21 mouse cellular contexts compared by ENCODE assay signal in genomic region chr3:86784930-86785329, GRCm38 (mm10).
DNase-seq lines count a peak whose midpoint lies in the region; ATAC-seq lines count a peak whose summit lies in the region.
"Had no signal": no experiment of that assay in that cellular context is flagged by ENCODE, and none has a peak within 500 bp of the region (broad histone marks: within the 10 kb centered on the region; RNA-seq: fewer than 3 reads in every experiment).

No protein-coding gene starts in this region.

- 60% methylated on average over 11 of the region's 11 CpGs for WGBS in heart, embryonic 13.5 days
- 82% methylated on average over 11 of the region's 11 CpGs for WGBS in midbrain, embryonic 13.5 days
- 81% methylated on average over 11 of the region's 11 CpGs for WGBS in midbrain, embryonic 11.5 days
- WGBS in hindbrain, embryonic 13.5 days, result 80% methylated on average over 11 of the region's 11 CpGs
- WGBS in limb, embryonic 12.5 days, result 75% methylated on average over 11 of the region's 11 CpGs

- no peak for DNase-seq in heart, postnatal 4 days
- DNase-seq in midbrain, embryonic 11.5 days (ENCODE audit: low spot score, missing footprints), result no peak
- no peak for DNase-seq in lung, postnatal 25 days (ENCODE audit: low spot score)
- no peak for DNase-seq in cerebellum, adult 8-10 months
- DNase-seq: adrenal gland, postnatal 25 days; cerebellum, adult 11 months; cerebellum, postnatal 36 days; gastrocnemius, postnatal 25 days; heart, postnatal 36 days; kidney, adult 8-10 months; left cerebral cortex, postnatal 4 days; lung, adult 2 months; lung, postnatal 4 days had no signal

- peaks cover 47% of the 10 kb centered on the region for H3K4me1 ChIP-seq in heart, embryonic 13.5 days
- peaks cover 20% of the 10 kb centered on the region for H3K4me1 ChIP-seq in midbrain, embryonic 13.5 days (replicated peaks)
- peaks cover 8% of the 10 kb centered on the region for H3K4me1 ChIP-seq in midbrain, embryonic 11.5 days (ENCODE audit: control insufficient read depth, insufficient read depth, low read length)
- peaks cover 36% of the 10 kb centered on the region for H3K4me1 ChIP-seq in hindbrain, embryonic 13.5 days (replicated peaks)
- H3K4me1 ChIP-seq in limb, embryonic 12.5 days (replicated peaks), result peaks cover 13% of the 10 kb centered on the region

- H3K36me3 ChIP-seq in heart, embryonic 13.5 days, result no peaks in the 10 kb centered on the region
- H3K36me3 ChIP-seq in midbrain, embryonic 13.5 days, result peaks cover 64% of the 10 kb centered on the region
- no peaks in the 10 kb centered on the region; the same call in 1 of the 2 replicates for H3K36me3 ChIP-seq in midbrain, embryonic 11.5 days (ENCODE audit: control insufficient read depth, insufficient read depth, low read length)
- peaks cover 61% of the 10 kb centered on the region for H3K36me3 ChIP-seq in hindbrain, embryonic 13.5 days
- H3K36me3 ChIP-seq in limb, embryonic 12.5 days, result peaks cover 20% of the 10 kb centered on the region

- H3K9me3 ChIP-seq in heart, embryonic 13.5 days, result no peaks in the 10 kb centered on the region
- H3K9me3 ChIP-seq in midbrain, embryonic 13.5 days, result no peaks in the 10 kb centered on the region
- H3K9me3 ChIP-seq in midbrain, embryonic 11.5 days (ENCODE audit: control insufficient read depth, low read length), result no peaks in the 10 kb centered on the region
- H3K9me3 ChIP-seq in hindbrain, embryonic 13.5 days, result no peaks in the 10 kb centered on the region
- no peaks in the 10 kb centered on the region for H3K9me3 ChIP-seq in limb, embryonic 12.5 days
- H3K9me3 ChIP-seq: forebrain, embryonic 12.5 days had no signal

- H3K4me2 ChIP-seq in heart, embryonic 13.5 days, result no peak overlapping the region
- H3K4me2 ChIP-seq in midbrain, embryonic 13.5 days (replicated peaks), result no peak overlapping the region
- no peak overlapping the region for H3K4me2 ChIP-seq in midbrain, embryonic 11.5 days
- H3K4me2 ChIP-seq in hindbrain, embryonic 13.5 days, result no peak overlapping the region
- no peak overlapping the region for H3K4me2 ChIP-seq in limb, embryonic 12.5 days
- H3K4me2 ChIP-seq: forebrain, embryonic 12.5 days; liver, embryonic 11.5 days had no signal

- no peaks in the 10 kb centered on the region for H3K27me3 ChIP-seq in heart, embryonic 13.5 days (replicated peaks)
- no peaks in the 10 kb centered on the region for H3K27me3 ChIP-seq in midbrain, embryonic 13.5 days
- no peaks in the 10 kb centered on the region for H3K27me3 ChIP-seq in midbrain, embryonic 11.5 days (ENCODE audit: control insufficient read depth, insufficient read depth, low read length)
- no peaks in the 10 kb centered on the region for H3K27me3 ChIP-seq in hindbrain, embryonic 13.5 days
- H3K27me3 ChIP-seq in limb, embryonic 12.5 days, result no peaks in the 10 kb centered on the region
- H3K27me3 ChIP-seq: CH12.LX; forebrain, embryonic 12.5 days had no signal

- no peak overlapping the region for H3K27ac ChIP-seq in heart, embryonic 13.5 days (replicated peaks)
- H3K27ac ChIP-seq in midbrain, embryonic 13.5 days, result peak overlapping the region; percentile 35; the same call in 1 of the 2 replicates
- no peak overlapping the region for H3K27ac ChIP-seq in midbrain, embryonic 11.5 days (ENCODE audit: low read depth, low read length)
- peak overlapping the region; percentile 35; the same call in 1 of the 2 replicates for H3K27ac ChIP-seq in hindbrain, embryonic 13.5 days
- H3K27ac ChIP-seq in limb, embryonic 12.5 days, result no peak overlapping the region
- H3K27ac ChIP-seq: forebrain, embryonic 12.5 days; left cerebral cortex, adult 2 months had no signal

- peak overlapping the region; percentile 24; the same call in 1 of the 2 replicates for H3K9ac ChIP-seq in heart, embryonic 13.5 days
- H3K9ac ChIP-seq in midbrain, embryonic 13.5 days (replicated peaks), result no peak overlapping the region
- H3K9ac ChIP-seq in midbrain, embryonic 11.5 days (ENCODE audit: low read length), result no peak overlapping the region
- H3K9ac ChIP-seq in hindbrain, embryonic 13.5 days, result no peak overlapping the region
- 0 out of 2 replicates have a peak overlapping the region, but pooled peaks have one; percentile 12 for H3K9ac ChIP-seq in limb, embryonic 12.5 days (replicated peaks)
- H3K9ac ChIP-seq: forebrain, embryonic 12.5 days had no signal

- no peak overlapping the region for H3K4me3 ChIP-seq in heart, embryonic 13.5 days
- no peak overlapping the region for H3K4me3 ChIP-seq in midbrain, embryonic 13.5 days (replicated peaks)
- no peak overlapping the region for H3K4me3 ChIP-seq in midbrain, embryonic 11.5 days (ENCODE audit: low read depth, low read length)
- no peak overlapping the region for H3K4me3 ChIP-seq in hindbrain, embryonic 13.5 days
- no peak overlapping the region for H3K4me3 ChIP-seq in limb, embryonic 12.5 days (replicated peaks)
- H3K4me3 ChIP-seq: forebrain, embryonic 12.5 days; left cerebral cortex, adult 2 months had no signal

- ATAC-seq in heart, embryonic 13.5 days (ENCODE audit: extremely low read depth, insufficient number of reproducible peaks, low FRiP score, low TSS enrichment), result no peak
- ATAC-seq in midbrain, embryonic 13.5 days, result no peak
- ATAC-seq in midbrain, embryonic 11.5 days (ENCODE audit: low FRiP score), result no peak
- ATAC-seq in hindbrain, embryonic 13.5 days (ENCODE audit: low FRiP score), result no peak
- ATAC-seq in limb, embryonic 12.5 days (ENCODE audit: insufficient number of reproducible peaks, insufficient read depth, low FRiP score, low TSS enrichment, low read depth), result no peak

Comparison
In these comparisons a context has a peak if more than half of its experiments do, and no peak if none do; other contexts are left out.
1. H3K27ac ChIP-seq: peak in midbrain, embryonic 13.5 days (single experiment) and hindbrain, embryonic 13.5 days (single experiment); none in heart, embryonic 13.5 days (single experiment), midbrain, embryonic 11.5 days (single experiment) and limb, embryonic 12.5 days (single experiment).
2. H3K9ac ChIP-seq: peak in heart, embryonic 13.5 days (single experiment) and limb, embryonic 12.5 days (single experiment); none in midbrain, embryonic 13.5 days (single experiment), midbrain, embryonic 11.5 days (single experiment) and hindbrain, embryonic 13.5 days (single experiment).